Mouse (Mus musculus) embryonic facial prominence, embryonic 14.5 days (tissue): ENCODE results near the gene Npas3. TPM values are rescaled to one million over a fixed set of nuclear protein-coding genes. Genes with fewer than 3 reads are reported as not detected.
A peak's percentile ranks its signal among the peaks of the same experiment; 100 is the strongest.

Experiments
- ATAC-seq: fragments of 200-750 bp; cut with Nextera tagmentation; 2 replicates; pipeline ENCODE4 v1.8.0; 2017; ENCODE audit warnings: low read depth, moderate number of reproducible peaks, moderate TSS enrichment
- DNase-seq: peaks from one replicate; pipeline ENCODE4 v3.0.0-alpha.2; 2015; ENCODE audit warnings: low spot score
- H3K27ac ChIP-seq: fragments of 300-500 bp; sonication (generic); replicated peaks from 2 replicates; pipeline ENCODE4 v1.5.1; 2014; ENCODE audit warnings: low read depth, mild to moderate bottlenecking, low read length, moderate library complexity
- H3K27me3 ChIP-seq: fragments of 300-500 bp; sonication (generic); replicated peaks from 2 replicates; pipeline ENCODE4 v1.6.1; 2014; ENCODE audit warnings: low read length; ENCODE audit not compliant: control insufficient read depth, insufficient read depth
- H3K36me3 ChIP-seq: fragments of 300-500 bp; sonication (generic); 2 replicates; pipeline ENCODE4 v1.6.1; 2014; ENCODE audit warnings: low read length, mixed read lengths; ENCODE audit not compliant: control insufficient read depth, insufficient read depth
- H3K4me1 ChIP-seq: fragments of 300-500 bp; sonication (generic); 2 replicates; pipeline ENCODE4 v1.6.1; 2014; ENCODE audit warnings: antibody characterized with exemption, low read length; ENCODE audit not compliant: control insufficient read depth, insufficient read depth
- H3K4me2 ChIP-seq: fragments of 300-500 bp; sonication (generic); 2 replicates; pipeline ENCODE4 v1.6.1; 2014; ENCODE audit warnings: low read depth, mild to moderate bottlenecking, low read length, moderate library complexity, mixed read lengths
- H3K4me3 ChIP-seq: fragments of 300-500 bp; sonication (generic); 2 replicates; pipeline ENCODE4 v1.5.1; 2014; ENCODE audit warnings: low read depth, mild to moderate bottlenecking, low read length
- H3K9ac ChIP-seq: fragments of 300-500 bp; sonication (generic); 2 replicates; pipeline ENCODE4 v1.6.1; 2014; ENCODE audit warnings: low read depth, mild to moderate bottlenecking, low read length, moderate library complexity, mixed read lengths
- H3K9me3 ChIP-seq: fragments of 300-500 bp; sonication (generic); 2 replicates; pipeline ENCODE4 v1.6.1; 2016; ENCODE audit warnings: low read length; ENCODE audit not compliant: control insufficient read depth
- WGBS: fragments of 180-500 bp; shearing (Covaris S2); extraction: QIAGEN DNeasy Blood & Tissue Kit; methylation state at CpG from one replicate; pipeline ENCODE4 v1.1.7; 2014; 5-methylcytosine and 5-hydroxymethylcytosine counted together
- polyA plus RNA-seq: library from polyadenylated mRNA; unstranded; fragments of >200 nt; fragmentation: Nextera tagmentation; extraction: Ambion mirVana; gene quantifications from 2 replicates; pipeline ENCODE4 v1.2.1, GENCODE M21; 2014

Gene Npas3
- polyA plus RNA-seq, 1 experiment from 2014 or later, result 4.4 TPM

GRCm38 (mm10) chr12:54068757-54069146 lies 820.3 kb downstream of the Npas3 start:
- Histone ChIP-seq H3K4me2 (peak overlapping the region; percentile 73), H3K36me3 (no peaks in the 10 kb centered on the region), H3K27me3 (peaks cover 41% of the 10 kb centered on the region), H3K4me1 (peaks cover 7% of the 10 kb centered on the region; the same call in 1 of the 2 replicates), H3K27ac (no peak overlapping the region), H3K9ac (no peak overlapping the region), H3K9me3 (no peaks in the 10 kb centered on the region), H3K4me3 (peak overlapping the region; percentile 47; the same call in 1 of the 2 replicates)
- no peak for ATAC-seq
- no peak for DNase-seq
- 71% methylated on average over 27 of the region's 27 CpGs for WGBS

- 86% methylated on average over 2 of the region's 2 CpGs for WGBS
- no peak overlapping the region for H3K4me3 ChIP-seq
- no peak overlapping the region for H3K27ac ChIP-seq
- H3K4me1 ChIP-seq, result no peaks in the 10 kb centered on the region
- H3K9ac ChIP-seq, result no peak overlapping the region
- H3K9me3 ChIP-seq, result no peaks in the 10 kb centered on the region
- DNase-seq (no peak), ATAC-seq (no peak)
- peaks cover 6% of the 10 kb centered on the region for H3K27me3 ChIP-seq
- H3K4me2 ChIP-seq, result no peak overlapping the region
- H3K36me3 ChIP-seq, result no peaks in the 10 kb centered on the region
These were observed 825.5 kb downstream of the Npas3 start for GRCm38 (mm10) chr12:54074012-54074411.

- 90% methylated on average over 3 of the region's 3 CpGs for WGBS
- H3K4me2 ChIP-seq, result no peak overlapping the region
These were observed 832.5 kb downstream of the Npas3 start for GRCm38 (mm10) chr12:54080996-54081395.

GRCm38 (mm10) chr12:54093729-54094128 lies 845.3 kb downstream of the Npas3 start:
- Histone ChIP-seq H3K4me1 (no peaks in the 10 kb centered on the region), H3K9ac (no peak overlapping the region), H3K27me3 (no peaks in the 10 kb centered on the region), H3K4me3 (no peak overlapping the region), H3K9me3 (no peaks in the 10 kb centered on the region), H3K27ac (no peak overlapping the region), H3K36me3 (no peaks in the 10 kb centered on the region), H3K4me2 (no peak overlapping the region)
- ATAC-seq (no peak), DNase-seq (no peak)
- WGBS, result 60% methylated on average over 8 of the region's 8 CpGs

More at GRCm38 (mm10) chr12:54080996-54081395, 832.5 kb downstream of the Npas3 start:
- H3K9me3 ChIP-seq, result no peaks in the 10 kb centered on the region
- H3K9ac ChIP-seq, result no peak overlapping the region
- no peaks in the 10 kb centered on the region for H3K27me3 ChIP-seq
- H3K4me3 ChIP-seq, result no peak overlapping the region
- no peaks in the 10 kb centered on the region for H3K36me3 ChIP-seq
- DNase-seq (no peak), ATAC-seq (no peak)
- no peaks in the 10 kb centered on the region for H3K4me1 ChIP-seq
- H3K27ac ChIP-seq, result no peak overlapping the region

- Histone ChIP-seq H3K4me3 (no peak overlapping the region), H3K4me2 (no peak overlapping the region), H3K4me1 (no peaks in the 10 kb centered on the region), H3K36me3 (no peaks in the 10 kb centered on the region), H3K27ac (no peak overlapping the region), H3K9me3 (no peaks in the 10 kb centered on the region), H3K27me3 (no peaks in the 10 kb centered on the region), H3K9ac (no peak overlapping the region)
- DNase-seq (no peak), ATAC-seq (no peak)
- 63% methylated on average over 2 of the region's 2 CpGs for WGBS
These were observed 848.0 kb downstream of the Npas3 start for GRCm38 (mm10) chr12:54096492-54096891.

- Histone ChIP-seq H3K9me3 (no peaks in the 10 kb centered on the region), H3K4me2 (no peak overlapping the region), H3K27me3 (no peaks in the 10 kb centered on the region), H3K4me1 (no peaks in the 10 kb centered on the region), H3K9ac (no peak overlapping the region), H3K4me3 (no peak overlapping the region), H3K36me3 (no peaks in the 10 kb centered on the region), H3K27ac (no peak overlapping the region)
- no peak for ATAC-seq
- WGBS, result 61% methylated on average over 6 of the region's 6 CpGs
- DNase-seq, result no peak
These were observed 849.7 kb downstream of the Npas3 start for GRCm38 (mm10) chr12:54098136-54098535.

GRCm38 (mm10) chr12:54098785-54099184 lies 850.3 kb downstream of the Npas3 start:
- H3K4me2 ChIP-seq, result no peak overlapping the region
- ATAC-seq (peak; percentile 75), DNase-seq (peak; percentile 74)
- WGBS, result 12% methylated on average over 6 of the region's 6 CpGs
- H3K36me3 ChIP-seq, result no peaks in the 10 kb centered on the region
- no peak overlapping the region for H3K27ac ChIP-seq
- no peaks in the 10 kb centered on the region for H3K9me3 ChIP-seq
- H3K4me3 ChIP-seq, result no peak overlapping the region
- H3K9ac ChIP-seq, result no peak overlapping the region
- no peaks in the 10 kb centered on the region for H3K4me1 ChIP-seq
- H3K27me3 ChIP-seq, result no peaks in the 10 kb centered on the region

GRCm38 (mm10) chr12:54099458-54099857 lies 851.0 kb downstream of the Npas3 start:
- ATAC-seq (no peak), DNase-seq (no peak)
- WGBS, result 88% methylated on average over 3 of the region's 3 CpGs
- no peaks in the 10 kb centered on the region for H3K27me3 ChIP-seq
- H3K4me1 ChIP-seq, result no peaks in the 10 kb centered on the region
- no peaks in the 10 kb centered on the region for H3K9me3 ChIP-seq
- H3K27ac ChIP-seq, result no peak overlapping the region
- H3K9ac ChIP-seq, result no peak overlapping the region
- no peaks in the 10 kb centered on the region for H3K36me3 ChIP-seq
- H3K4me2 ChIP-seq, result no peak overlapping the region
- no peak overlapping the region for H3K4me3 ChIP-seq

- Histone ChIP-seq H3K4me1 (no peaks in the 10 kb centered on the region), H3K4me3 (no peak overlapping the region), H3K27me3 (no peaks in the 10 kb centered on the region), H3K9me3 (no peaks in the 10 kb centered on the region), H3K27ac (no peak overlapping the region), H3K9ac (no peak overlapping the region), H3K36me3 (no peaks in the 10 kb centered on the region), H3K4me2 (no peak overlapping the region)
- ATAC-seq, result no peak
- no peak for DNase-seq
- 65% methylated on average over 5 of the region's 5 CpGs for WGBS
These were observed 852.9 kb downstream of the Npas3 start for GRCm38 (mm10) chr12:54101307-54101870.
